Mouse (Mus musculus): ENCODE results near the gene Mbnl2. TPM values are rescaled to one million over a fixed set of nuclear protein-coding genes. Genes with fewer than 3 reads are reported as not detected.

Gene Mbnl2
- total RNA-seq (2021) = 100 to 1,000 TPM; 219 to 232 TPM
- 68.6 and 109 TPM in 2 replicates for polyA plus RNA-seq (2012; rRNA removed)
- long read RNA-seq, transcript Mbnl2-204 (8 exons, 2,390 nt) = major isoform, 11 of 78 reads
- long read RNA-seq, partial matches to known transcripts = 0 of 78 reads
- long read RNA-seq, other reads (novel, unspliced or antisense) = 64 of 78 reads

- peak; percentile 98 for DNase-seq
These were observed at the start of gene Mbnl2 for GRCm38 (mm10) chr14:120275246-120276238. Gene Mbnl2 (plus strand): TSS chr14:120275669.

GRCm38 (mm10) chr14:120232076-120232496, 43.4 kb upstream of the Mbnl2 start:
- DNase-seq = no peak

GRCm38 (mm10) chr14:120235610-120236009, 39.9 kb upstream of the Mbnl2 start:
- no peak for DNase-seq

GRCm38 (mm10) chr14:120238501-120238900, 37.0 kb upstream of the Mbnl2 start:
- DNase-seq = no peak

GRCm38 (mm10) chr14:120240209-120240608, 35.3 kb upstream of the Mbnl2 start:
- DNase-seq = no peak

- DNase-seq = no peak
These were observed 32.8 kb upstream of the Mbnl2 start for GRCm38 (mm10) chr14:120242711-120243110.

- DNase-seq = no peak
These were observed 30.3 kb upstream of the Mbnl2 start for GRCm38 (mm10) chr14:120245081-120245705.

GRCm38 (mm10) chr14:120253331-120253730, 22.1 kb upstream of the Mbnl2 start:
- no peak for DNase-seq

- no peak for DNase-seq
These were observed 19.3 kb upstream of the Mbnl2 start for GRCm38 (mm10) chr14:120256146-120256545.

- DNase-seq = no peak
These were observed 18.7 kb upstream of the Mbnl2 start for GRCm38 (mm10) chr14:120256623-120257384.

- DNase-seq = no peak
These were observed 18.0 kb upstream of the Mbnl2 start for GRCm38 (mm10) chr14:120257483-120257882.

- no peak for DNase-seq
These were observed 16.0 kb upstream of the Mbnl2 start for GRCm38 (mm10) chr14:120259426-120259825.

- DNase-seq = no peak
These were observed 13.9 kb upstream of the Mbnl2 start for GRCm38 (mm10) chr14:120261606-120262005.

GRCm38 (mm10) chr14:120262660-120263379, 12.6 kb upstream of the Mbnl2 start:
- DNase-seq = no peak

GRCm38 (mm10) chr14:120263380-120264135, 11.9 kb upstream of the Mbnl2 start:
- peak; percentile 57 for DNase-seq

GRCm38 (mm10) chr14:120265886-120266285, 9.6 kb upstream of the Mbnl2 start:
- DNase-seq = no peak

GRCm38 (mm10) chr14:120267130-120267529, 8.3 kb upstream of the Mbnl2 start:
- no peak for DNase-seq

GRCm38 (mm10) chr14:120270031-120270430, 5.4 kb upstream of the Mbnl2 start:
- DNase-seq = no peak

- DNase-seq = no peak
These were observed 4.8 kb upstream of the Mbnl2 start for GRCm38 (mm10) chr14:120270633-120271032.

- no peak for DNase-seq
These were observed 4.4 kb upstream of the Mbnl2 start for GRCm38 (mm10) chr14:120271096-120271495.
